Mouse (Mus musculus) neural tube, embryonic 11.5 days (tissue): ENCODE measurements at regions not wholly inside any gene's neighbourhood (a gene's known extent, or its start where the extent isn't known, plus 50 kb on each side); places are given as distances from the start of the nearest gene placed in this dataset.

Source experiments
- ATAC-seq: fragments of 200-750 bp; cut with Nextera tagmentation; 2 replicates; pipeline ENCODE4 v1.8.0; 2017; ENCODE audit warnings: moderate number of reproducible peaks, mild to moderate bottlenecking, moderate TSS enrichment, moderate library complexity; ENCODE audit not compliant: insufficient read depth, low FRiP score, low TSS enrichment
- DNase-seq: peaks from one replicate; pipeline ENCODE4 v3.0.0-alpha.2; 2015; ENCODE audit warnings: low spot score
- H3K27ac ChIP-seq: fragments of 300-500 bp; sonication (generic); 2 replicates; pipeline ENCODE4 v1.5.1; 2014; ENCODE audit warnings: low read depth, mild to moderate bottlenecking, low read length
- H3K27me3 ChIP-seq: fragments of 300-500 bp; sonication (generic); 2 replicates; pipeline ENCODE4 v1.6.1; 2014; ENCODE audit warnings: mild to moderate bottlenecking, low read length, mixed read lengths; ENCODE audit not compliant: control insufficient read depth, insufficient read depth
- H3K36me3 ChIP-seq: fragments of 300-500 bp; sonication (generic); 2 replicates; pipeline ENCODE4 v1.6.1; 2014; ENCODE audit warnings: mild to moderate bottlenecking, low read length, moderate library complexity, mixed read lengths; ENCODE audit not compliant: control insufficient read depth, insufficient read depth
- H3K4me1 ChIP-seq: fragments of 300-500 bp; sonication (generic); 2 replicates; pipeline ENCODE4 v1.6.1; 2014; ENCODE audit warnings: low read length, mixed read lengths; ENCODE audit not compliant: control insufficient read depth, insufficient read depth
- H3K4me2 ChIP-seq: fragments of 300-500 bp; sonication (generic); 2 replicates; pipeline ENCODE4 v1.6.1; 2014; ENCODE audit warnings: low read depth, mild to moderate bottlenecking, moderate library complexity
- H3K4me3 ChIP-seq: fragments of 300-500 bp; sonication (generic); 2 replicates; pipeline ENCODE4 v1.5.1; 2014; ENCODE audit warnings: low read depth, low read length
- H3K9ac ChIP-seq: fragments of 300-500 bp; sonication (generic); 2 replicates; pipeline ENCODE4 v1.6.1; 2014; ENCODE audit warnings: mild to moderate bottlenecking, low read length
- H3K9me3 ChIP-seq: fragments of 300-500 bp; sonication (generic); 2 replicates; pipeline ENCODE4 v1.6.1; 2016; ENCODE audit warnings: low read length; ENCODE audit not compliant: control insufficient read depth
- WGBS: fragments of 180-500 bp; shearing (Covaris S2); extraction: QIAGEN DNeasy Blood & Tissue Kit; methylation state at CpG from one replicate; pipeline ENCODE4 v1.1.7; 2014; 5-methylcytosine and 5-hydroxymethylcytosine counted together

DNA sequence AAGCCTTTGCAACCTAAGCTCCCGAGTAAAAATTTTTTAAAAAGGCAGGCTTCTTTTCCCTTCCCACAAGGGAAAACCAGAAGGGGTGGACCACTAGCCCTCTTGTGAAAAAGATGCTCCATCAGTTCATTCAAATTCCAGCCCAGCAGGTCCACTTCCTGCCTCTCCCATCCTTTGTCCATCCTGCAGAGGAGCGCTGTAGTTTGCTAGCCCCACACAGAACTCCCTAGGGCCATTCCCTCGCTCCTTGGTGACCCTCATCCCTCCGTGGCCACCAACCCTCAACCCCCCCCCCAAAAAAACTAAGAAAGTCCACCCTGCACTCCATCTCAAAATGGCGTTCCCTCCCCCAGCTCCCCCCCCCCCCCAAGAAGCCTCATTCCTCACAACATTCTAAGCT lies 136.5 kb downstream of the Ly86 start:
- Histone ChIP-seq H3K4me1 (peaks cover 6% of the 10 kb centered on the region), H3K4me3 (no peak overlapping the region), H3K36me3 (no peaks in the 10 kb centered on the region), H3K27me3 (no peaks in the 10 kb centered on the region), H3K4me2 (no peak overlapping the region), H3K9me3 (no peaks in the 10 kb centered on the region), H3K9ac (no peak overlapping the region), H3K27ac (no peak overlapping the region)
- 55% methylated on average over 5 of the region's 5 CpGs for WGBS
- no peak for DNase-seq
- no peak for ATAC-seq

DNA sequence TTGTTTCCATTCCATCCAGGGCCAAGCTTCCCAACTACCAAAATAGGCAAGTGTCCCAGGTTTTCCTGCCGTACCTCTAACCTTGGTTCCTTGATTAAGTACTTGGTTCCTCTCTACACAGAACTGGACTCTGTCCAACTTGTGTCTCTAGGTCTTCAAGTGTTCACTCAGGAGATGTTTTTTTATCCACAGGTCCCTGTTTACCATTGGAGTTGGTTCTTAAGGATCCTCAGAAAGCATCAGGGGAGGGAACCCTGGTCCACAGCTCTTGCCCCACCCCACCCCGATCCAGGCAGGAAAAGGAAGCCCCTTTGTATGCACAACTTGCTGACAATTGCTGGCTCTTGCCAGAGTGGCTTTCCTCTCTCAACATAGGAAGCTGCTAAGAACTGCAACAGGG lies 137.0 kb downstream of the Ly86 start:
- no peak overlapping the region for H3K4me3 ChIP-seq
- ATAC-seq (no peak), DNase-seq (no peak)
- H3K27ac ChIP-seq = peak overlapping the region; percentile 39; the same call in 1 of the 2 replicates
- H3K9ac ChIP-seq = no peak overlapping the region
- H3K9me3 ChIP-seq = no peaks in the 10 kb centered on the region
- 69% methylated on average over 2 of the region's 2 CpGs for WGBS
- no peaks in the 10 kb centered on the region for H3K36me3 ChIP-seq
- H3K4me2 ChIP-seq = no peak overlapping the region
- H3K4me1 ChIP-seq = peaks cover 6% of the 10 kb centered on the region
- H3K27me3 ChIP-seq = no peaks in the 10 kb centered on the region

DNA sequence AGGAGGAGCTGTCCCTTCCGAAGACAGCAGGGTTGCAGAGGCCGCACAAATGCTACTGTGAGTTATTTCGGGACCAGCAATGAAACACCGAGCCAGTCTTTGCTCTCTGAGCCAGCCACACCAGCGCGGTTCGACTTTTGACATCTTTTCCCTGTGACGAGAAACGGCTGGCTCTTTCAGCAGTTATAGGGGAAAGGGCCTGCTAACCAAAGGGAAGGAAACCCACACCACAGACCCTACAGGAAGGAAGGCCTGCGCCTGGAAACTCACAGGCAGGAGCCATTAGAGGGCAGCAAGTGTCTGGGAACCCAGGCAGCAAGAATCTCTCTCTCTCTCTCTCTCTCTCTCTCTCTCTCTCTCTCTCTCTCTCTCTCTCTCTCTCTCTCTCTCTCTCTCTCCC lies 137.6 kb downstream of the Ly86 start:
- no peak overlapping the region for H3K4me2 ChIP-seq
- H3K9me3 ChIP-seq = no peaks in the 10 kb centered on the region
- ATAC-seq (peak; percentile 59; the same call in 1 of the 2 replicates), DNase-seq (peak; percentile 70)
- H3K4me1 ChIP-seq = peaks cover 6% of the 10 kb centered on the region
- no peak overlapping the region for H3K4me3 ChIP-seq
- H3K9ac ChIP-seq = no peak overlapping the region; the same call in 1 of the 2 replicates
- H3K27me3 ChIP-seq = no peaks in the 10 kb centered on the region
- peak overlapping the region; percentile 39; the same call in 1 of the 2 replicates for H3K27ac ChIP-seq
- WGBS = 22% methylated on average over 10 of the region's 10 CpGs
- no peaks in the 10 kb centered on the region for H3K36me3 ChIP-seq

DNA sequence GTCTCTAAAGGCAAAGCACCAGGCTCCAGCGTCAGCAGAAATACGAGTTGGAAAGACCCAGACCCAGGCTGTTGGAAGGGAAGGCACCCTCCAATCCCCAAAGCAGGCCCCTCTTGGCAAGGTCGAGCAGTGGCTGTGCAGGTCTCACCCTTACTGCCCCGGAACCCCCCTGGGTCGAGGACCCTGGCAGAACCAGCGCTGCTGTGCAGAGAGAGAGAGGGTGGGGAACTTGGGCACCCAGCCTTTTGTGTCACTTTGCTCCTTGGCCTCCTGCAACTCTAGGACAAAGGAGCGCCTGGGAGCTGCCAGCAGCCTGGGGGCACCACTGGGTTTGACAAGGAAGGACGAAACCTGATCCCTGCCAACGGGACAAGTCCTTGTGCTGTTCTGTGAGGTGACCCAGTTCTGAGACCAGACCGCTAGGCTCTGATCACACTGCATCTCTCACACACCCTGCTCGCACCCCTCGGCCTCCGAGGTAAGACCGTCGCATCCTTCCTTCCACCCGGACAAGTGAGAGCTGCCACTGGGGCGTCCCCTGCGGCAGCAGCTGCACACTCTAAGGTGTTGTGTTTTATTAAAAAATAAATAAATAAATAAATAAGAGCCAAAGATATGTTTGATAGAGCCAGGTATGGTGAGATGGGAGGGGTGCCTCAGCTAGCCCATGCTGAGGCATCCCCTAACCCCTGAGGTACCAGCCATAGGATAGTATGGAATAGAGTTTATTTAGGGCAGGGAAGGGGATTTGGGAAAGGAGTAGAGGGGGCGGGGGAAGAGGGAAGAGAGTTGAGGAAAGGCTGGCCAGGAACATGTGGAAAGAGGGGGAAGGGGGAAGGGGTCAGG lies 138.2 kb downstream of the Ly86 start:
- ATAC-seq (peak; percentile 60), DNase-seq (peak; percentile 55)
- H3K36me3 ChIP-seq = no peaks in the 10 kb centered on the region
- H3K27me3 ChIP-seq = no peaks in the 10 kb centered on the region
- H3K4me3 ChIP-seq = no peak overlapping the region
- peak overlapping the region; percentile 39; the same call in 1 of the 2 replicates for H3K27ac ChIP-seq
- 21% methylated on average over 19 of the region's 19 CpGs for WGBS
- H3K4me2 ChIP-seq = peak overlapping the region; percentile 35
- H3K4me1 ChIP-seq = peaks cover 6% of the 10 kb centered on the region
- peak overlapping the region; percentile 55 for H3K9ac ChIP-seq
- no peaks in the 10 kb centered on the region for H3K9me3 ChIP-seq

DNA sequence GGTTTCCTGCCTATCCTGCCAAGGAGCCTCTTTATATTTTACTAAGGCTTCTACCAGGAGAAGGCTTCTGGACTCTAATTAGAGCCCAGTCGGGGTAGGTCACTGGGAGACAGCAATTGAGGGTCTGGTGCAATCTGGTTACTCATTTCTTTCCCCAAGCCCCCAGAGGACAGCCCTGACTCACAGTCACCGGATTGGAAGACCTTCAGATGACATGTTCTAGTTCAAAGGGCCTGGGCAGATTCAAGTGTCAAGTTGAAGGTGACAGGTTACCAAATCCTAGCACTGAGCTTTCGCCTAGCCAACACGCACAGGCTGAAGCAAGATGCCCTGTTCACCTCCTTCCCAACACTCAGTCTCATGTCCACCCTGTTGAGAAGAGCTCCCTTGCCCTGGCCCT lies 139.6 kb downstream of the Ly86 start:
- no peak overlapping the region for H3K9ac ChIP-seq
- 87% methylated on average over 4 of the region's 4 CpGs for WGBS
- no peaks in the 10 kb centered on the region for H3K36me3 ChIP-seq
- H3K4me2 ChIP-seq = no peak overlapping the region
- H3K27ac ChIP-seq = no peak overlapping the region
- DNase-seq (no peak), ATAC-seq (no peak)
- H3K4me3 ChIP-seq = no peak overlapping the region
- H3K9me3 ChIP-seq = no peaks in the 10 kb centered on the region
- peaks cover 6% of the 10 kb centered on the region for H3K4me1 ChIP-seq
- no peaks in the 10 kb centered on the region for H3K27me3 ChIP-seq

DNA sequence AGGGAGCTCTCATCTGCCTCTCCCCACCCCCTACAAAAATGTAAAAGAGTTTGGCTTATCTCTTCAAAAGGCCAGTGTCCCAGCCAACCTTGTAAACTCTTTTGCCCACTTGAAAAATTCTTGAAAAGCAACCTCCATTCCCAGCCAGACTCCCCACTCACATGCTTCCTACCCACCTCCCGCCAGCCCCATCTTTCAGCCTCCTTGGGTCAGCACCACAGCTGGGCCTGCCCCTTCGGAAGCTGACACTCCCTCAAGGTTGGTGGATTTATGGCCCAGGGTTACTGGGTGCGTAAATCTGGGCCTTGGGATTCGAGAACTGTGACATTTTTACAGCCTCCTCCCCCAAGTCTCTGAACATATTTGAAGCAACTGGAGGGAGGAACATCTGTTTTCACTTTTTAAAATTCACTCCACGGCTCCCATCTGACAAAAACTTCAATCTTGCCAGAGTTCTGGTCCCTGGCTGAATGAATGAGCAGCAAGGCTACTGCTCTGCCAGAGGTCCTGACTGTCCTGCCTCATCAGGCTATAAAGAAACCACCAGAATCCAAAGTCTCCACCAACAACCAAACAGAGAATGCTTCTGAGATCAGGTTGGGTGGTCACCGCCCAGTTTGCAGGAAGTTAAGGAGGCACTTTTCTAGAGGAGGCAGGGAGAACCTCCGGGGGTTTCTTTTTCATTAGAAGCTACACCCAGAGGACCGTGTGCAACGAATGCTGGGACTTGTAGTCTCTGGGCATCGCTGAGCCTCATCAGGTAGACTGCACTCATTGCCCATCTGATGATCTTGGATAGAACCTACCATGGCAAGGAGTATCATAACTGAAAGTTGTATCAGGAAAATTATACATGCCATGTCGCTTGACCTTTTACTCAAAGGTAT lies 147.3 kb downstream of the Ly86 start:
- 42% methylated on average over 11 of the region's 11 CpGs for WGBS
- Histone ChIP-seq H3K27me3 (no peaks in the 10 kb centered on the region), H3K27ac (0 out of 2 replicates have a peak overlapping the region, but pooled peaks have one; percentile 14), H3K4me1 (no peaks in the 10 kb centered on the region; the same call in 1 of the 2 replicates), H3K9ac (no peak overlapping the region; the same call in 1 of the 2 replicates), H3K9me3 (no peaks in the 10 kb centered on the region), H3K36me3 (no peaks in the 10 kb centered on the region), H3K4me3 (no peak overlapping the region), H3K4me2 (no peak overlapping the region)
- ATAC-seq (no peak), DNase-seq (no peak)

DNA sequence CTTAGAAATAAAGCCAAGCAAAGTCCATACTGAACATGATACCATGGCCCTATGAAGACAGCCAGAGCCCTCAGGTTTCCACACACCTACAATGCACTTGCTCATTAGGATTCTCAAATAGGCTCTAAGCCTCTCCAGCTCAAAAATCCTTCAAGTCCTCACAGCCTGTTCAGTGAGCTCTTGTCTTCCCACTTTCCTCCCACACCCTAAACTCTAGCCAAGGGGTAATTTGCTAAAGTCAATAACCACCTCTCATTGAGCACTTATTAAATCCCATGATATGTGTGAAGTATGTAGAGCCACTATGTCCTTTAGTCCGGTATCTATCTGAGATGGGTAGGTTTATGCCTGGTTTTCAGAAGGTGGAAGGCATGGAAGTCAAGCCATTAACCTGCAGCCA lies 148.3 kb downstream of the Ly86 start:
- H3K9ac ChIP-seq = no peak overlapping the region
- no peak overlapping the region for H3K4me3 ChIP-seq
- no peak overlapping the region for H3K4me2 ChIP-seq
- H3K27ac ChIP-seq = no peak overlapping the region
- no peaks in the 10 kb centered on the region for H3K27me3 ChIP-seq
- no peaks in the 10 kb centered on the region; the same call in 1 of the 2 replicates for H3K4me1 ChIP-seq
- no peaks in the 10 kb centered on the region for H3K36me3 ChIP-seq
- no peak for ATAC-seq
- DNase-seq = no peak
- 100% methylated on average over 1 of the region's 1 CpGs for WGBS
- H3K9me3 ChIP-seq = no peaks in the 10 kb centered on the region

DNA sequence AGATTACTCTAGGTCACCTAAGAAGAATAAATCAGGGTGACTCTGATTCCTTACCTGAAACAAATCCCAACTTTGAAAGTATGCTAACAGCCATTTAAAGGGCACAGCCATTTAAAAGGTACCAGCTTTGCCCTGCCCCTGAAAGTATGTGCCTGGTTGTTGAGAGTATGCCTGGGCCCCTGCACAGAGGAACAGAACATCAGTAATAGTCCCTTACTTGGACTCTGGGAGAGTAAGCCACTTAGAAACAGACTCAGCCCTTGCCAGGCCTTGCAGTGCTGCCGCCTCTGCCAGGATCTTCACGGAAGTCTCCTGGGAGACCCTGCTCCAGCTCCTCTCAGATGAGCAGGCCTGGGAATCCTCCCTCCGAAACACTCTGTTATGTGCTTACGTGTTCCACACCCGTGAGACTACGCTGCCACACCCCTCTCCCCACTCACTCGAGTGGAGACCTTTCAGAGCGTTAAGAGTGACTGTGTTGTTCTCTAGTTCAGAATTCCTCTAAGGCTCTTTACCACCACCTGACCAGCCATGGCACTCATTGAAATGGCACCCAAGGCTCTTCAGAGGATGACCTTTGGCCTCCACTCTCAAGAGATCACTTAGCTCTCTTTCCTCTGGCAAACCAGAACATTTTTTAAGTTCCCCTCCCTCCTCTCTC lies 150.4 kb downstream of the Ly86 start:
- Histone ChIP-seq H3K4me1 (no peaks in the 10 kb centered on the region; the same call in 1 of the 2 replicates), H3K36me3 (no peaks in the 10 kb centered on the region), H3K4me3 (no peak overlapping the region), H3K9ac (no peak overlapping the region), H3K9me3 (no peaks in the 10 kb centered on the region), H3K4me2 (no peak overlapping the region), H3K27me3 (no peaks in the 10 kb centered on the region), H3K27ac (no peak overlapping the region)
- DNase-seq = no peak
- no peak for ATAC-seq
- WGBS = 84% methylated on average over 8 of the region's 8 CpGs
